Mouse (Mus musculus): ENCODE results near the gene Nhlrc2. TPM values are rescaled to one million over a fixed set of nuclear protein-coding genes. Genes with fewer than 3 reads are reported as not detected.
A peak's percentile ranks its signal among the peaks of the same experiment; 100 is the strongest.
"Not testable (repeated sequence)": the region's sequence is repeated elsewhere in the genome, so short reads cannot be mapped to it uniquely, and the experiment has no call there.

Gene Nhlrc2
- polyA plus RNA-seq (2017; shearing (Covaris generic)): 1 to 10 TPM; 6.6 to 7.1 TPM

- peak; percentile 63 for ATAC-seq
Observed at GRCm38 (mm10) chr19:56548230-56549032, at the start of gene Nhlrc2. Nhlrc2 (plus strand) TSS chr19:56548261.

- ATAC-seq: not testable (repeated sequence)
Observed at GRCm38 (mm10) chr19:56503069-56503468, 45.0 kb upstream of the Nhlrc2 start.

GRCm38 (mm10) chr19:56503525-56503924, 44.5 kb upstream of the Nhlrc2 start:
- ATAC-seq: not testable (repeated sequence)

- not testable (repeated sequence) for ATAC-seq
Observed at GRCm38 (mm10) chr19:56511207-56511606, 36.9 kb upstream of the Nhlrc2 start.

GRCm38 (mm10) chr19:56513527-56513926, 34.5 kb upstream of the Nhlrc2 start:
- ATAC-seq: not testable (repeated sequence)

- not testable (repeated sequence) for ATAC-seq
Observed at GRCm38 (mm10) chr19:56519408-56519807, 28.7 kb upstream of the Nhlrc2 start.

GRCm38 (mm10) chr19:56530529-56530928, 17.5 kb upstream of the Nhlrc2 start:
- peak; percentile 97 for ATAC-seq

GRCm38 (mm10) chr19:56531251-56531650, 16.8 kb upstream of the Nhlrc2 start:
- no peak for ATAC-seq

- ATAC-seq: no peak
Observed at GRCm38 (mm10) chr19:56533291-56534071, 14.6 kb upstream of the Nhlrc2 start.

- no peak for ATAC-seq
Observed at GRCm38 (mm10) chr19:56534337-56534736, 13.7 kb upstream of the Nhlrc2 start.

GRCm38 (mm10) chr19:56535064-56535463, 13.0 kb upstream of the Nhlrc2 start:
- ATAC-seq: no peak

- ATAC-seq: no peak
Observed at GRCm38 (mm10) chr19:56535765-56536164, 12.3 kb upstream of the Nhlrc2 start.

- no peak for ATAC-seq
Observed at GRCm38 (mm10) chr19:56543320-56543719, 4.7 kb upstream of the Nhlrc2 start.

- no peak for ATAC-seq
Observed at GRCm38 (mm10) chr19:56544681-56545388, 3.2 kb upstream of the Nhlrc2 start.

- no peak for ATAC-seq
Observed at GRCm38 (mm10) chr19:56546031-56546430, 2.0 kb upstream of the Nhlrc2 start.

GRCm38 (mm10) chr19:56547456-56548229, 418 bp upstream of the Nhlrc2 start, which contains the start of gene Dclre1a:
Dclre1a (minus strand) TSS chr19:56548222.
- ATAC-seq: peak; percentile 76

GRCm38 (mm10) chr19:56549033-56549680, 1.1 kb downstream of the Nhlrc2 start:
- ATAC-seq: no peak

GRCm38 (mm10) chr19:56553177-56553576, 5.1 kb downstream of the Nhlrc2 start:
- ATAC-seq: no peak

- ATAC-seq: no peak
Observed at GRCm38 (mm10) chr19:56555972-56556371, 7.9 kb downstream of the Nhlrc2 start.

GRCm38 (mm10) chr19:56562433-56563138, 14.5 kb downstream of the Nhlrc2 start:
- no peak for ATAC-seq

GRCm38 (mm10) chr19:56563469-56563868, 15.4 kb downstream of the Nhlrc2 start:
- ATAC-seq: no peak
